Mouse (Mus musculus): ENCODE measurements around the gene Gm20662. TPM values are rescaled to one million over a fixed set of nuclear protein-coding genes. Genes with fewer than 3 reads are reported as not detected.
A peak's percentile ranks its signal among the peaks of the same experiment; 100 is the strongest.

Gm20662 gene
- total RNA-seq, 2 experiments from 2014 or later: 1.2 to 2.4 TPM

DNA sequence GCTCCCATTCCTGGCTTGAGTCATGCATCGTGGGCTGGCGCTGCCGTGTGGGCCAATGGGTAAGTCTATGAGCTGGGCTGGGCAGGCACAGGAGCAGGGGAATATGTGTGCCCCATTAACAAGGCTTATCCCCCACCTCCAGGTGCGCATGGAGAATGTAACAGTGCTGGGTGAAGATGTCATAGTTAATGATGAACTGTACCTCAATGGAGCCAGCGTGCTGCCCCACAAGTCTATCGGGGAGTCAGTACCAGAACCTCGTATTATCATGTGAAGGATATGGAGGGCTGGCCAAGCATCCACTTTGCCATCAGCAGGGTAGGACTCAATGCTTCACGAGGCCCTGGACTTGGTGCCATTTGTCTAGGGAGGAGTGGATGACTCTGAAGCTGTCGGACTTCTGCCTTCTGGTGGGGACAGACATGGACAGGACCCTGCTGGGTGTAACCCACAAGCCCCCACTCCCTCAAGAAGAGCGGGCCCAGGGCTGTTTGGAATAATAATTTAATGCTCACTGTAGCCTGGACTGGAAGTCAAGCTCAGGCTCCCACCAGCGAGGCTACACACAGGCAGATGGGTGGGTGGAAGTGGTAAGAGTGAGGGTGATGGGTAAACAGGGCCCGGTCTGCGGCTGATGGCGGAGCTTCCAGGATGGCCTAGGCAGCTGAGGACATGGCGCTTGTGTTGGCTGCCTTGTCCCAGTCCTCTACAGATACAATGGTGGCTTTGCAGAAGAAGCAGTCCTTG lies 55.2 kb downstream of the Gm20662 start:
- Histone ChIP-seq H3K4me3 (no peak overlapping the region), H3K27ac (no peak overlapping the region)
- no peak for TF ChIP-seq CTCF (IDR thresholded peaks at IDR 0.05)
- peak in 1 of 2 experiments; percentile 13 for DNase-seq (ENCODE audit: extremely low spot score in 1 of 2, low spot score in 2 of 2)
- intact Hi-C loops (cut with DNase I): no loop called here

GRCm38 (mm10) chr9:108051931-108052220 lies 55.7 kb downstream of the Gm20662 start:
- H3K27ac ChIP-seq: no peak overlapping the region
- TF ChIP-seq CTCF (IDR thresholded peaks at IDR 0.05): no peak
- intact Hi-C loops (cut with DNase I): loop anchor here (1.0 to 2.0 kb wide), 2 partner anchors 89 to 148 kb away; no protein-coding TSS in a partner anchor

DNA sequence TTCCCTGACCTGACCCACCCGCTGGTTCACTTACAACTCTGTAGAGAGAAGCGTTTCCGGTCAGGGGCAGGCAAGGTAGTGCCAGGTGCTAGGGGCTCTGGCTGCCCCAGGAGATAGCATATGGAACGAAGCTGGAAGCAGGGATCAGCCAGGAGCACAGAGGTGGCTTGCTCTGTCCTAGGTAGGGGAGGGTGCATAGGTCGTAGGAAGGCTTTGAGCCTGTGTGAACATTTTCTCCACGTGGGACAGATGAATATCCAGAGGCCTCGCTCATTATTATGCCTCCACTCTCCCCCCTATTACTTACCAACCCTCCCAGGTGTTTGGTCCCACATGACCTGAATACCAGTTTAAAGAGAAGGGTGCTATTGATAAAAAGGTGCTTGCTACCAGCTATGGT lies 56.3 kb downstream of the Gm20662 start:
- peak in 1 of 2 experiments; percentile 12 for DNase-seq (ENCODE audit: extremely low spot score in 1 of 2, low spot score in 2 of 2)
- intact Hi-C loops (cut with DNase I): loop anchor here (1.0 to 2.0 kb wide), 2 partner anchors 90 to 148 kb away; no protein-coding TSS in a partner anchor
- no peak overlapping the region for H3K4me3 ChIP-seq
- 0 out of 2 replicates have a peak overlapping the region, but pooled peaks have one; percentile 1 for H3K27ac ChIP-seq
- TF ChIP-seq CTCF (IDR thresholded peaks at IDR 0.05): no peak

More at GRCm38 (mm10) chr9:108051931-108052220, 55.7 kb downstream of the Gm20662 start:
- H3K4me3 ChIP-seq: no peak overlapping the region
- DNase-seq (ENCODE audit: extremely low spot score in 1 of 2, low spot score in 2 of 2): no peak

DNA sequence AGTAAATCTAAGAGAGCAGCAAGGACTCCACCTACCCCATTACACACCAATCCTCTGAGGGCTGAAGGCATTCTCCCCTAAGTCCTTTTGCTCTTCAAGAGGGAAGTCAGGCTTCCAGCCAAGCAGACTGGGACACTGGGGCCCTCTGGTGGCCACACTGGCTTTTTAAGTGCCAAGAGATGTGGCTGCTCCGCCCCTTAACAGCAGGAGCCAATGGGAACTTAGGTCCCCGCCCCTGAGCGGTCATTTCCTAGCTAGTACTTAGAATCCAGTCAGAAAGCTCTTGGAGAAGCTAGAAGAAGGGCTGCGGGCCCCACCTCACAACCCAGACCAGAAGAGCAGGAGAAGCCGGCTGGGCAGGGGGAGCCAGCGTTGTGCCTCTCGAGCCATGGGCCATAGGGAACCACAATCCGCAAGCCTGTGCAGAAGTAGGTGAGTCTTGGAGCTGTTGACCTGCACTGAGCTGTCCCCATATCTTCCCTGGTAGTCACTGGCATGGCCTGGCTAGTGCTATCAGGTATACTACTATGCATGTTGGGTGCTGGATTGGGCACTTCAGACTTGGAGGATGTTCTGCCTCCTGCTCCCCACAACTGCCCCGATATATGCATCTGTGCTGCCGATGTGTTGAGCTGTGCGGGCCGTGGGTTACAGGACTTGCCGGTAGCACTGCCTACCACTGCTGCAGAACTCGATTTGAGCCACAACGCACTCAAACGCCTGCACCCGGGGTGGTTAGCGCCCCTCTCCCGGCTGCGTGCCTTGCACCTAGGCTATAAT lies 56.9 kb downstream of the Gm20662 start, which contains the start of gene Amigo3:
Amigo3 (plus strand) TSS at position 275 of the 780 bp plus-strand sequence.
- TF ChIP-seq CTCF (IDR thresholded peaks at IDR 0.05): peak; percentile 95

DNA sequence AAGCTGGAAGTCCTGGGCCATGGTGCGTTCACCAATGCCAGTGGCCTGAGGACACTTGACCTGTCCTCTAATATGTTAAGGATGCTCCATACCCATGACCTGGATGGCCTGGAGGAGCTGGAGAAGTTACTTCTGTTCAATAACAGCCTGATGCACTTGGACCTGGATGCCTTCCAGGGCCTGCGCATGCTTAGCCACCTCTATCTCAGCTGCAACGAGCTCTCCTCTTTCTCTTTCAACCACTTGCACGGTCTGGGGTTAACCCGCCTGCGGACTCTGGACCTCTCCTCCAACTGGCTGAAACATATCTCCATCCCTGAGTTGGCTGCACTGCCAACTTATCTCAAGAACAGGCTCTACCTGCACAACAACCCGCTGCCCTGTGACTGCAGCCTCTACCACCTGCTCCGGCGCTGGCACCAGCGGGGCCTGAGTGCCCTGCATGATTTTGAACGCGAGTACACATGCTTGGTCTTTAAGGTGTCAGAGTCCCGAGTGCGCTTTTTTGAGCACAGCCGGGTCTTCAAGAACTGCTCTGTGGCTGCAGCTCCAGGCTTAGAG lies 57.6 kb downstream of the Gm20662 start:
- Histone ChIP-seq H3K4me3 (no peak overlapping the region), H3K27ac (no peak overlapping the region)
- DNase-seq (ENCODE audit: extremely low spot score in 1 of 2, low spot score in 2 of 2): no peak
- intact Hi-C loops (cut with DNase I): loop anchor here (2.0 kb wide), 1 partner anchor 91 kb away; no protein-coding TSS in a partner anchor
- TF ChIP-seq CTCF (IDR thresholded peaks at IDR 0.05): no peak

More for the DNA sequence above, 56.9 kb downstream of the Gm20662 start, which contains the start of gene Amigo3:
- peak; percentile 95 to 96 for DNase-seq (ENCODE audit: extremely low spot score in 1 of 2, low spot score in 2 of 2)
- 0 out of 2 replicates have a peak within 1 kb of the TSS, but pooled peaks have one; percentile 1 for H3K27ac ChIP-seq
- H3K4me3 ChIP-seq: peak within 1 kb of the TSS; percentile 13; the same call in 1 of the 2 replicates
- intact Hi-C loops (cut with DNase I): loop anchor here (1.0 to 2.0 kb wide), 2 partner anchors 90 to 149 kb away; no protein-coding TSS in a partner anchor

DNA sequence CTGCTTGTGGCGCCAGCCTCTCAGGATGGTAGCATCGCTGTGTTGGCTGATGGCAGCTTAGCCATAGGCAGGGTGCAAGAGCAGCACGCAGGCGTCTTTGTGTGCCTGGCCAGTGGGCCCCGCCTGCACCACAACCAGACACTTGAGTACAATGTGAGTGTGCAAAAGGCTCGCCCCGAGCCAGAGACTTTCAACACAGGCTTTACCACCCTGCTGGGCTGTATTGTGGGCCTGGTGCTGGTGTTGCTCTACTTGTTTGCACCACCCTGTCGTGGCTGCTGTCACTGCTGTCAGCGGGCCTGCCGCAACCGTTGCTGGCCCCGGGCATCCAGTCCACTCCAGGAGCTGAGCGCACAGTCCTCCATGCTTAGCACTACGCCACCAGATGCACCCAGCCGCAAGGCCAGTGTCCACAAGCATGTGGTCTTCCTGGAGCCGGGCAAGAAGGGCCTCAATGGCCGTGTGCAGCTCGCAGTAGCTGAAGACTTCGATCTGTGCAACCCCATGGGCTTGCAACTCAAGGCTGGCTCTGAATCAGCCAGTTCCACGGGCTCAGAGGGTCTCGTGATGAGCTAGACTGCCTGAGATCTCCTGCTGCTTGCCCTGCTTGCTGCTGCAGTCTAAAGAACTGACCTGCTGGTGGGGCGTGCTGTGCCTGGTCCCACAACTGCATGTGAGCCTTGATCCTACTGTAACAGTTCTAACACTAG lies 58.3 kb downstream of the Gm20662 start:
- no peak for DNase-seq (ENCODE audit: extremely low spot score in 1 of 2, low spot score in 2 of 2)
- Histone ChIP-seq H3K4me3 (no peak overlapping the region), H3K27ac (no peak overlapping the region)
- TF ChIP-seq CTCF (IDR thresholded peaks at IDR 0.05): no peak
- intact Hi-C loops (cut with DNase I): no loop called here

- intact Hi-C loops (cut with DNase I): no loop called here
- TF ChIP-seq CTCF (IDR thresholded peaks at IDR 0.05): no peak
- DNase-seq (ENCODE audit: extremely low spot score in 1 of 2, low spot score in 2 of 2): no peak
Measured at GRCm38 (mm10) chr9:108055061-108055460, 58.9 kb downstream of the Gm20662 start.

DNA sequence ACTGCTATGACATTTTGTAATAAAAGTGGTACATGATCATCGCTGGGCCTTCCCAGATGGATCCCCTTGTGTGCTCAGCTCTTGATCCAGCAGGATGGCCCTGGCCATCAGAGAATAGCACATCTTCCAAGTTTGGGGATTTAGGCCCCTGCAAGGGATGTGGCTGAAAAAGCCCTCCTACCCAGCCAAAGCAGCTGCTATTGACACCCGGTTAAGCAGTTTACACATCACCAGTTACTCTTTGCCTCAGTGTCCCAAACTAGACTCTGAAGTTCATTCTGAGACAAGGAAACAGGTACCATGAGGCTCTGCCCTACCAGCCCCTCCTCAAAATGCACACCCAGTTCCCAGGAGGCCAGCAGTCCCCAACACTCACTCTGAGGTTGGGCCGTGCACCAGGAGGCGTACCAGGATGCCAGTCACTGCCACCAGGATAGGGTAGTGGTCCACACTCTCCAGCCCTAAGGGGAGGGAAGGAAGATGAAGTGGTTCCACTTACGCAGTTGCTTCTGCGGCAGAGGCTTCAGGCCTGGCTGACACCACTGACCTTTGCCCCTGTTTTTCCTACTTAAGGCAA lies 59.6 kb downstream of the Gm20662 start:
- DNase-seq (ENCODE audit: extremely low spot score in 1 of 2, low spot score in 2 of 2): no peak
- Histone ChIP-seq H3K27ac (no peak overlapping the region), H3K4me3 (no peak overlapping the region)
- intact Hi-C loops (cut with DNase I): no loop called here
- TF ChIP-seq CTCF (IDR thresholded peaks at IDR 0.05): no peak

More at GRCm38 (mm10) chr9:108055061-108055460, 58.9 kb downstream of the Gm20662 start:
- Histone ChIP-seq H3K27ac (no peak overlapping the region), H3K4me3 (no peak overlapping the region)

- DNase-seq (ENCODE audit: extremely low spot score in 1 of 2, low spot score in 2 of 2): no peak
- H3K4me3 ChIP-seq: no peak overlapping the region
- intact Hi-C loops (cut with DNase I): no loop called here
- TF ChIP-seq CTCF (IDR thresholded peaks at IDR 0.05): no peak
- no peak overlapping the region for H3K27ac ChIP-seq
Measured at GRCm38 (mm10) chr9:108056361-108057261, 60.5 kb downstream of the Gm20662 start.

DNA sequence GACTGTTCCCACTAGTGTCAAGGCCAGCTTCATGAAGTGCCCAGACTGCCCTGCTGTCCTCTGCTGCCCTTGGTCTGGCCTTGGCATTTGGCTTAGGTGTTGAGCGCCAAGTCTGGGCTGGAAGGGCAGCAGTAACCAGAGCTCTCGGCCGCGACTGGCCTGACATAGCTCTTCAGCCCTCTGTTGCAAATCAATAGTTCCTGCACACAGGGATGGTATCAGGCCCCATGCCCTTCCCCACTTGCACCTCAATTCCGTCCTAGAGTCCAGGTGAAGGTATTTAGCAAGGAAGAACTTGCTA lies 61.1 kb downstream of the Gm20662 start:
- DNase-seq (ENCODE audit: extremely low spot score in 1 of 2, low spot score in 2 of 2): no peak
- intact Hi-C loops (cut with DNase I): no loop called here

More for the DNA sequence above, 61.1 kb downstream of the Gm20662 start:
- no peak for TF ChIP-seq CTCF (IDR thresholded peaks at IDR 0.05)
- no peak overlapping the region for H3K4me3 ChIP-seq
- no peak overlapping the region for H3K27ac ChIP-seq

All from left cerebral cortex, adult 2 months (tissue).